Mouse (Mus musculus): ENCODE measurements around the gene Dctn1. TPM values are rescaled to one million over a fixed set of nuclear protein-coding genes. Genes with fewer than 3 reads are reported as not detected.

Dctn1 gene
- polyA plus RNA-seq, 1 experiment from 2014 or later, result 95.6 TPM

DNA sequence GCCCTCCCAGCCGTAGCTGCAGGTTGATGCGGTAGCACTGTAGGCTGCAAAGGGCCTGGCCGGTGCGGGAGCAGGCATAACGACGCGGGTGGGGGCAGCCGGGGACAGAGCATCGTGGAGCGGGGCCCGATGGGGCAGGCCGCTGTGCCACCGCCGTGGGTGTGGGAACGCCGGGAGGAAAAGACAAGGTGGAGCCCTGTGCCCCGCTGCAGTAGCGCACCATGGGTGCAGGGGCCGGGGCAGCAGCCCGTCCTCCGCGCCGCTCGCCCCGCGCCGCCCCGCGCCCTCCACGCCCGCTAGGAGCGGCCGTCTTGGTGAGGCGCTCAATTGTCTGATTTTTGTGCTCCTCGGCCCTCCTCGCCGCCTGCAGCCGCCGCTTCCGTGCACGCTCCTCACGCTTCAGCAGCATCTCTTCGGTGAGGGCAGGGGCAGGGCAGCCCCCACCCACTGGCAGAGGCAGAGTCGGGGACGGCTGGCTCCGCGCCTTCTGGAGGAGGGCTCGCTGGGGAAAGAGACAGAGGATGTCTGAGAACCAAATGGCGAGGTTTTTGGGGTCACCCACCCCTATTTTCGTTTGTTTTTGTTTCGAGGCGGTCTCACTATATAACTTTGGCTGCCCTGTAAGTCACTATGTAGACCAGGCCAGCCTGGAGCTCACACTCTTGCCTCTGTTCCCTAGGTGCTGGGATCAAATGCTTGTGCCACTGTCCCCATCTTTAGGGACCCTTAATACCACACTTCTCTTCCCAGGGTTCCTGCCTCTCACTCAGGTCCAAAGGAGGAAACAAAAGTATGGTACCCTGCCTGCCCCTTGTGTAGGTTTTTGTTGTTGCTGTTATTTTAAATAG is 43.6 kb upstream of the Dctn1 start:
- no peaks in the 10 kb centered on the region for H3K9me3 ChIP-seq (ENCODE audit: control insufficient read depth, low read length)
- peak overlapping the region; percentile 97 for H3K27ac ChIP-seq (ENCODE audit: low read length)
- H3K4me2 ChIP-seq (ENCODE audit: low read depth, low read length), result peak overlapping the region; percentile 96
- no peaks in the 10 kb centered on the region for H3K27me3 ChIP-seq (ENCODE audit: control insufficient read depth, insufficient read depth, low read depth, low read length)
- H3K9ac ChIP-seq (ENCODE audit: low read length), result peak overlapping the region; percentile 90
- H3K36me3 ChIP-seq (ENCODE audit: control insufficient read depth, insufficient read depth, low read length), result peaks cover 17% of the 10 kb centered on the region
- peak overlapping the region; percentile 72 for H3K4me3 ChIP-seq (ENCODE audit: low read length)
- 1% methylated on average over 31 of the region's 52 CpGs for WGBS
- peak; percentile 41 for ATAC-seq (ENCODE audit: low read depth)
- peaks cover 28% of the 10 kb centered on the region for H3K4me1 ChIP-seq (replicated peaks; ENCODE audit: control insufficient read depth, insufficient read depth, low read length)

DNA sequence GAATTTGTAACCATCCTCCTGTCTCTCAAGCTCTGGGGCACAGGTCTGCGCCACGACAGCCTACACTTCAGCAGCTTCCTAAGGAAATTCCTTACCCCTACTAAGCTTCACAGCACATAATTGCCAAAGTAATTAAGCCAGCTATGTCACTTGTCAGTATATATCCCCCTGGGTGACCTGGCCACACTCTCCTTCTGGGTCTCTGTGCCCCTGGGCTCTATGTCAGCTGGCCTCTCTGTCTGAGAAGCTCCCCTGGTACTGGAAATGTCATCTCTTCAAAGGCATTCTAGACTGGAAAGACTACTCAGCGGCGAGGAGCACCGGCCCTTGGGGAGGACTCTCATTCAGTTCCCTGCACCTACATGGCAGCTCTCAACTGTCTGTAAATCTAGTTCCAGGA is 42.8 kb upstream of the Dctn1 start:
- Histone ChIP-seq H3K36me3 (ENCODE audit: control insufficient read depth, insufficient read depth, low read length) (peaks cover 12% of the 10 kb centered on the region), H3K4me2 (ENCODE audit: low read depth, low read length) (peak overlapping the region; percentile 96), H3K9ac (ENCODE audit: low read length) (no peak overlapping the region; the same call in 1 of the 2 replicates), H3K9me3 (ENCODE audit: control insufficient read depth, low read length) (no peaks in the 10 kb centered on the region), H3K27me3 (ENCODE audit: control insufficient read depth, insufficient read depth, low read depth, low read length) (no peaks in the 10 kb centered on the region), H3K4me1 (replicated peaks; ENCODE audit: control insufficient read depth, insufficient read depth, low read length) (peaks cover 26% of the 10 kb centered on the region), H3K4me3 (ENCODE audit: low read length) (peak overlapping the region; percentile 72; the same call in 1 of the 2 replicates), H3K27ac (ENCODE audit: low read length) (no peak overlapping the region; the same call in 1 of the 2 replicates)
- WGBS, result 70% methylated on average over 5 of the region's 5 CpGs
- ATAC-seq (ENCODE audit: low read depth), result no peak

DNA sequence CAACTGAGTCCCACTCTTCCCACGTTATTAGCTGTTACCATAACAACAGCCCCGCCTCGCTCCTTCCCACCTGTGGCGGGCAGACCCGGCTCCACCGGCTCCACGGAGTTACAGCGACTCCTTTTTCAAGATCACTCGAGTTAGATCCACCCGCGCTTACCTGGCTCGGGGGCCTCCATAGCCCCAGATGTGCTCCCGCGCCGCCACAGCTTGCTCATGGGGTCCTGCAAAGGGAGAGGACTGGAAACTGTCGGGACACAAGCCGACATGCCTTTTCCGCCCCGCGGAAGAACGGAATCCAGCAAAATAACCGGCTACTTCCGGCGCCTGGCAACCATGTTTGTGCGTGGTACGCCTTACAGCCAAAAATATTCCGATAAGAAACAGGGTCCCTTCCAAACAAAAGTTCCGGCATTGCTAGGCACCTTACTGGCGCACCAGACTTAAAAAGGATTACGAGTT is 40.8 kb upstream of the Dctn1 start:
- Histone ChIP-seq H3K4me2 (ENCODE audit: low read depth, low read length) (peak overlapping the region; percentile 94), H3K36me3 (ENCODE audit: control insufficient read depth, insufficient read depth, low read length) (no peaks in the 10 kb centered on the region), H3K9me3 (ENCODE audit: control insufficient read depth, low read length) (no peaks in the 10 kb centered on the region), H3K4me1 (replicated peaks; ENCODE audit: control insufficient read depth, insufficient read depth, low read length) (peaks cover 24% of the 10 kb centered on the region), H3K4me3 (ENCODE audit: low read length) (peak overlapping the region; percentile 88), H3K27ac (ENCODE audit: low read length) (peak overlapping the region; percentile 80), H3K9ac (ENCODE audit: low read length) (peak overlapping the region; percentile 89), H3K27me3 (ENCODE audit: control insufficient read depth, insufficient read depth, low read depth, low read length) (no peaks in the 10 kb centered on the region)
- under 1% methylated on average over 30 of the region's 30 CpGs for WGBS
- ATAC-seq (ENCODE audit: low read depth), result peak; percentile 31

DNA sequence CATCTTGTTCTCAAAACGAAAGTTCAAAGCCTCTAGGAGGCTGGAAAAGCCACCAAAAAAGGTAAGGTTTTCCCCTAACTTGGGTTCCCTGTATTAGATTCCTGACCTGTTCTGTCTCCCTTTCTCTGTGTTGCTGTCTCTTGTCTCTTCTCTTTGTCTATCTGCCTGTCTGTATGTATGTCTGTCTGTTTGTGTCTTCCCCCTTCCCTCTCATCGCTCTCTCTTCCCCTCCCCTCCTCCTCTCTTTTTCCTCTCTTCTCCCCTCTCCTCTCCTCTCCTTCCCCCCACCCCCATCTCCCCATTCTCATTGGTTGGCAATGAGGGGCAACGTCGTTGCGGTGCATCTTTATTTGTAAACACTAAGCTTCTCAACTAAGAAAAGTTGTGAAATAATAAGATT is 40.4 kb upstream of the Dctn1 start, which contains the start of gene Ino80b:
TSS of gene Ino80b (minus strand) at position 101 of the 400 bp plus-strand sequence.
- peaks cover 20% of the 10 kb centered on the region for H3K4me1 ChIP-seq (replicated peaks; ENCODE audit: control insufficient read depth, insufficient read depth, low read length)
- no peaks in the 10 kb centered on the region for H3K9me3 ChIP-seq (ENCODE audit: control insufficient read depth, low read length)
- H3K27ac ChIP-seq (ENCODE audit: low read length), result peak within 1 kb of the TSS; percentile 80
- H3K36me3 ChIP-seq (ENCODE audit: control insufficient read depth, insufficient read depth, low read length), result no peaks in the 10 kb centered on the region
- H3K9ac ChIP-seq (ENCODE audit: low read length), result peak within 1 kb of the TSS; percentile 89
- no peak for ATAC-seq (ENCODE audit: low read depth)
- peak within 1 kb of the TSS; percentile 88 for H3K4me3 ChIP-seq (ENCODE audit: low read length)
- peak within 1 kb of the TSS; percentile 94 for H3K4me2 ChIP-seq (ENCODE audit: low read depth, low read length)
- WGBS, result 12% methylated on average over 5 of the region's 5 CpGs
- no peaks in the 10 kb centered on the region for H3K27me3 ChIP-seq (ENCODE audit: control insufficient read depth, insufficient read depth, low read depth, low read length)

DNA sequence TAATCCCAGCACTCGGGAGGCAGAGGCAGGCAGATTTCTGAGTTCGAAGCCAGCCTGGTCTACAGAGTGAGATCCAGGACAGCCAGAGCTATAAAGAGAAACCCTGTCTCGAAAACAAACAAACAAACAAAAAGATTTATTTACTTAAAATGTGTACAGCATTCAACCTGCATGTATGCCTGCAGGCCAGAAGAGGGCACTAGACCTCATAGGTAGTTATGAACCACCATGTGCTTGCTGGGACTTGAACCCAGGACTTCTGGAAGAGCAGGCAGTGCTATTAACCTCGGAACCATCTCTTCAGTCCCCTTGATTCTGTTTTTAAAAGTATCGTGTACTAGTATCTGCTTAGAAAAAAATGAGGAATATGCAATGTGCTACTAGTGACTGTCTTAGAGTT is 38.3 kb upstream of the Dctn1 start:
- H3K4me3 ChIP-seq (ENCODE audit: low read length), result no peak overlapping the region
- no peak overlapping the region for H3K27ac ChIP-seq (ENCODE audit: low read length)
- no peak overlapping the region for H3K4me2 ChIP-seq (ENCODE audit: low read depth, low read length)
- 89% methylated on average over 5 of the region's 5 CpGs for WGBS
- H3K27me3 ChIP-seq (ENCODE audit: control insufficient read depth, insufficient read depth, low read depth, low read length), result no peaks in the 10 kb centered on the region
- H3K4me1 ChIP-seq (replicated peaks; ENCODE audit: control insufficient read depth, insufficient read depth, low read length), result peaks cover 19% of the 10 kb centered on the region
- H3K36me3 ChIP-seq (ENCODE audit: control insufficient read depth, insufficient read depth, low read length), result no peaks in the 10 kb centered on the region
- H3K9me3 ChIP-seq (ENCODE audit: control insufficient read depth, low read length), result no peaks in the 10 kb centered on the region
- no peak overlapping the region for H3K9ac ChIP-seq (ENCODE audit: low read length)
- ATAC-seq (ENCODE audit: low read depth), result no peak

DNA sequence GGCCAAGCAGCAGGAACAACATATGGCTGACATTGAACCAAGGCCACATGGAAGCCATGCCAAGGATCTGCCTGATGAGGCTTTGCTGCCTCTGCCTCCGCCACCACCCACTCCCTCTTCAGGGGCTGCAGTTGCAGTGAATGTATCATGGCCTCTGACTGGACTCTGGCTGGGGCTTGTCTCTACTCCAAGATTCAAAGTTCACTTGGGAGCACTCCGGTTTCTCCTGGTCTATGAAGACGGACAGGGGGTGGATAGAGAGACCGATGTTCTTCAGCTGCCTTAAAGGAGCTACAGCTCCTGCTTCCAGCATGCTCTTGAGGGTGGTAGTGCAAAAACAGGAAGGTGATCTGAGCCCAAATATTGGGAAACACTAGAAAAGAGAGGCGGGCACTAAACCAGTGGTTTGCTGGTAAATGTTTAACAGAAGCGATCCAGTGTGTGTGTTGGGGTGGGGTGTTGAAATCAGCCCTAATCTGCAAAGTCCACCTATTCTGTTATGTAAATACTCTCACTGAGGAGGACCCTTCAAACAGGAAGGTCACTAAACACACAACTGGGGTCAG is 34.2 kb upstream of the Dctn1 start:
- Histone ChIP-seq H3K36me3 (ENCODE audit: control insufficient read depth, insufficient read depth, low read length) (no peaks in the 10 kb centered on the region), H3K4me1 (replicated peaks; ENCODE audit: control insufficient read depth, insufficient read depth, low read length) (peaks cover 18% of the 10 kb centered on the region), H3K9ac (ENCODE audit: low read length) (no peak overlapping the region), H3K9me3 (ENCODE audit: control insufficient read depth, low read length) (no peaks in the 10 kb centered on the region), H3K27me3 (ENCODE audit: control insufficient read depth, insufficient read depth, low read depth, low read length) (no peaks in the 10 kb centered on the region), H3K4me2 (ENCODE audit: low read depth, low read length) (peak overlapping the region; percentile 3; the same call in 1 of the 2 replicates), H3K4me3 (ENCODE audit: low read length) (no peak overlapping the region), H3K27ac (ENCODE audit: low read length) (peak overlapping the region; percentile 86)
- ATAC-seq (ENCODE audit: low read depth), result peak; percentile 27
- WGBS, result 37% methylated on average over 6 of the region's 6 CpGs

DNA sequence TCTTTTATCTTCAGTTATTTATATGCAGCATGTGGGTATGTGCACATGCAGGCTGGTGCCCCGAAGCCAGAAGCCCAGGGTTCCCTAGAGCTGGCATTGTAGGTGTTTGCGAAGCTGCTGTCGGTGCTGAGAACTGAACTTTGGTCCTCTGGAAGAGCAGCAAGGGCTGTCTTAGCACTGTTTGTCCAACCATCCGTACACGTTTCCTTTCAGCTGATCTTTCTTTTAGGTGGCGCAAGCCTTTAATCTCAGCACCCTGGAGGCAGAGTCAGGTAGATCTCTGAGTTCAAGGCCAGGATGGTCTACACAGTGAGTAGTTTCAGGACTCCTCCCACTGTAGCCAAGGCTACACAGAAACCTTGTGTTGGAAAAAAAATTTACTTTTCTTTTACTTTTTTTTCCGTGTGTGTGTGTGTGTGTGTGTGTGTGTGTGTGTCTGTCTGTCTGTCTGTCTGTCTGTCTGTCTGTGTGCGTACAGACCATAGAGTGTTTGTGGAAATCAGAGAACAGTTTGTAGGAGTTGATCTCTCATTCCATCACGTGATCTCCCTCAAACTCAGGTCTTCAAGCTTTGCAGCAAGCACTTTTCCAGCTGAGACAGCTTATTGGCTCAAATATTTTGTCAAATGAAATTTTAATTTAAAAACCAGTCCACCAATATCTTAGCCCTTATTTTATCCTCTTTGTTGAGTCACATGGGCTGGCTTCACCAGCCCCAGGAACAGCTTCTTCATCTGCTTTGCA is 33.4 kb upstream of the Dctn1 start:
- Histone ChIP-seq H3K4me1 (replicated peaks; ENCODE audit: control insufficient read depth, insufficient read depth, low read length) (peaks cover 18% of the 10 kb centered on the region), H3K27ac (ENCODE audit: low read length) (peak overlapping the region; percentile 56; the same call in 1 of the 2 replicates), H3K9me3 (ENCODE audit: control insufficient read depth, low read length) (no peaks in the 10 kb centered on the region), H3K9ac (ENCODE audit: low read length) (no peak overlapping the region), H3K27me3 (ENCODE audit: control insufficient read depth, insufficient read depth, low read depth, low read length) (no peaks in the 10 kb centered on the region), H3K4me3 (ENCODE audit: low read length) (no peak overlapping the region), H3K4me2 (ENCODE audit: low read depth, low read length) (no peak overlapping the region), H3K36me3 (ENCODE audit: control insufficient read depth, insufficient read depth, low read length) (no peaks in the 10 kb centered on the region)
- no peak for ATAC-seq (ENCODE audit: low read depth)
- 65% methylated on average over 9 of the region's 9 CpGs for WGBS

DNA sequence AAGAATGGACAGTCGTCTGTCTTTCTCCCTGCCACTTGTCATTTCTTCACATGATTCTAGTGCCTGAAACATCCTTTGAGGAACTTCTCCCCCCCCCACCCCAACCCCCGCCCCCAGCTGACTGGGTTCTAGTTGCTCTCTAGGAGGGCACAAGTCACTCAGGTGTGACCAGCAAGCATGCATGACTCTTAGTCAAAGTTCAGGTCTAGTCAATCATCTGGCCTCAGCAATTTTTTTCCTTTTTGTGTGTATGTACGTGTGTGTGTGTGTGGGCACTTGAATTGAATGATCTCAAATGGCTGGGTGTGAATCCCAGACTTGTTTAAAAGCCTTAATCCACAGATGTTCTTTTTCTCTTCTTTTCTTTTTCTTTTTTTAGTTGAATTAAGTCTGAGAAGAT is 31.5 kb upstream of the Dctn1 start:
- H3K4me1 ChIP-seq (replicated peaks; ENCODE audit: control insufficient read depth, insufficient read depth, low read length), result peaks cover 33% of the 10 kb centered on the region
- H3K27ac ChIP-seq (ENCODE audit: low read length), result no peak overlapping the region
- H3K36me3 ChIP-seq (ENCODE audit: control insufficient read depth, insufficient read depth, low read length), result no peaks in the 10 kb centered on the region
- ATAC-seq (ENCODE audit: low read depth), result no peak
- 59% methylated on average over 3 of the region's 3 CpGs for WGBS
- no peaks in the 10 kb centered on the region for H3K9me3 ChIP-seq (ENCODE audit: control insufficient read depth, low read length)
- H3K4me3 ChIP-seq (ENCODE audit: low read length), result no peak overlapping the region
- H3K27me3 ChIP-seq (ENCODE audit: control insufficient read depth, insufficient read depth, low read depth, low read length), result no peaks in the 10 kb centered on the region
- H3K9ac ChIP-seq (ENCODE audit: low read length), result no peak overlapping the region
- H3K4me2 ChIP-seq (ENCODE audit: low read depth, low read length), result no peak overlapping the region
